Mouse (Mus musculus): ENCODE data around the gene Rrad. TPM values are rescaled to one million over a fixed set of nuclear protein-coding genes. Genes with fewer than 3 reads are reported as not detected.

Rrad gene
- 1 to 10 TPM; 5.0 to 7.6 TPM for polyA plus RNA-seq (2012; fragmentation: generic; extraction: Trizol)

DNA sequence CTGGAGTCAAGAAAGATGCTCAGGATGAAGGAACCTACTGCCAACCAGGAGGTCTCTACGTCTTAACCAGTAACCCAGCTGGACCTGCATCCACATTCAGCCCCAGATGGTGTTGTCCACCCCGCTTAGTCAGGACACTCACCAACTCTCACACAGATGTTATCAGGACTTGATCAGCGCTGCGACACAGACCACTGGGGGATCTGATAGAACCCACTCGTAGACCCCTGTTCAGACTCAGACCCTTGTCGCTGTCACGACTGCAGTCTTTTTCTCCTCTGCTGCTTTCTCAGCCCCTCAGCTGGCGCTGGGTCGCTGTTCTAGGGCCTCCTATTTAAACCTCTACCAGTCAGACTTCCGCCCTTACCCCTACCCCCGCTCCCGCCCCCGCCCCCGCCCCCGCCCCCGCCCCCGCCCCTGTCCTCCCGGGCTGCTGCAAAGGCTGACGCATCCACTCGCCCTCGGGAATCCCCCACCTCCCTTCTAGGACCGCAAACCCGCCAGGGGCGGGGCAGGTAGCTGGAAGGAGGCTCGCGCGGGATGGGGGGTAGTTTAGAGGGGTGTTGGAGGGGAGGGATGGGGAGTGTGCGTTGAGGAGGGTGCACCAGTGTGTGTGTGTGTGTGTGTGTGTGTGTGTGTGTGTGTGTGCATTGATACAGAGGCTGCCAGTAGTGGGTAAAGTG lies at the start of gene Rrad:
TSS of gene Rrad (minus strand) at position 347 of the 683 bp plus-strand sequence.

DNA sequence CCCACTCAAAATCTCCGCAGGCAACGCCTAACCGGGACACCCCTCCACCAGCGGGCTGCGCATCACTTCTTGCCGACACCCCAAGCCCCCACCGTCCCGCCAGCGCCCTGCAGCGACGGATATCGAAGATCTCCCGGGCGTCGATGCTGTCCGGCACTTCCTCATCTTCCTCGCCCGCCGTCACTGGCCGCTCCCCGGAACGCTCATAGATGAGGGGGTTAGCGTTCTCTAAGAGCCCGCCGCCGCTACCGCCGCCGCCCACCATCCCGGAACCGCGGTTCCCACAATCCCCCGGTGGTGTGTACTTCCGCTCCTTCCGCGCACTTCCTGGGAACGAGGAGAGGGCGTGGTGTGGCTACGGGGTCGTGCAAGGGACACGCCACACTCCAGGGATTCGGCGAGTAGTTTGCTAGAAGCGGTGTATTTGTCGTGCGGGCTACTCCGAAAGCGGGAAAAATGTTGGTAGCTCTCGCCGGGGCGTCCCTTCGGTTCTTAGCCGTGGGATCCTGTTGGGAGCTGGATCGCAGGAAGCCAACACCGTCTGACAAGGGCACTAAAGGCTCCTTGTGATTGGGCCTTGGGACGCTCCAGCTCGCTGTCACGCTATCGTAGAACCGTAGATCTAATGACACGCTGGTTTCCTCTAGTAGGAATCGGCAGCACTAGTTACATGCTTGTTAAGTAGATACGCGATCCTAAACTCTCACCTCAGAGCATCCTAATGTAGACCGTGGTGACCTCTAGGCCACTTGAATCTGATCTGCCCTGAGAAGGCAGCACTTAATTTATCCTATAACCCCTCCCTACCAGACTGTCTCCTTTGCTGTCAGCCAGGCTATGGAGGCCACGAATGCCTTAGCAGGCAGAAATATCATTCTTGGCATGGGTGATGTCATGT lies 10.5 kb upstream of the Rrad start, which contains the start of gene Ciao2b:
TSS of gene Ciao2b (minus strand) at position 540 of the 898 bp plus-strand sequence.

DNA sequence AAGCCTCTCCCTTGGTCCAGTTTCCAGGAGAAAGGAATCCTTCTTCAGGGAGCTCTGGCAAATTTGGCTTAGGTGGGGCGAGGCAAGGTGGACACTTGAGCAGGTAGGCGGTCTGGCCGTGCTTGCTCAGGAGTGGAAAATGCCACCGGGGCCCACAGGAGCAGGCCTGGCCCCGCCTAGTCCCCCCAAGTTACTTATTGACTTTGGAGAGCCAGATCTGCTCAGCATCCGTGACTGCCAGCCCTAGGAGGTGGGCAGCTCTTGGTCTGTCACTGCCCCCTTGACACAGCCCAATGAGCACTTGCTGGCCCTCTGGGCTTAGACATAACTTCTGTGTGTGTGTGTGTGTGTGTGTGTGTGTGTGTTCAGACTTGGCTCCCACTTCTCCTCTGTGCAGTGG lies 7.0 kb downstream of the Rrad start, which contains the start of gene Cdh16:
TSS of gene Cdh16 (minus strand) at position 236 of the 400 bp plus-strand sequence.

DNA sequence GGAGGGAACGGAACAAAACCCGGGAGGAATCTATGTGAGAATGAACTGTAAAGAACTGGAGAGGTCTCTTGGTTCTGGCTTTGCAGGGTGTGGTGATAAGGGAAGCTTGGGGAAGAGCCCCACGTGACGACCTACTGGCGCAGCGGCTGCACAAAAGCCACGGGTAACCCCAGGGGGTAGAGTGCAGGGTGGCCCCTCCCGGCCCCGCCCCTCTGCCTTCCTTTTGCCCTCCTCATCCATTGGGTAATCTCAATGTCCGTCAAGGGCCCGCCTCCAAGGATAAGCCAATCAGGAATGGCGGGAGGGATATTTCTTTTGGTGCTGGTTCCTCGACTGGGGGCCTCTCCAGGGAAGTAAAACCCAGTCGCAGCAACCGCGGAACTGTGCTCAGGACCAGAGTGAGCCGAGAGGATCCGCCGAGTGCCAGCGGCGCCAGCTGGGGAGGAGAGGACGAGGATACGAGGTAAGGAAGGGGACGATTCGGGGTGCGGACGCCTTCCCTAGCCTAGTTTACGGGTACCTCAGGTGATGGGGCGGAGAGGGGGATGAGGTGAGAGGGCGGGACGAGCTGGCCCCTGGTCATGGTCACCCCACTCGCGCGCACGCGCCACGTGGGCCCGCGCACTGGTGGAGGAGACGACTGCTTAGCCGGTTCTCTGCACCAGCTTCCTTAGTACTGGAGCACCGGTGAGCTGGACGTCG lies 39.8 kb downstream of the Rrad start, which contains the start of gene Pdp2:
TSS of gene Pdp2 (plus strand) at position 319 of the 702 bp plus-strand sequence.

Other genes with a start within 250 kb of the Rrad start
- gene Cmtm4, start 235.5 kb downstream of the Rrad start, polyA plus RNA-seq (2012; fragmentation: generic; extraction: Trizol) = 1 to 10 TPM; 4.0 to 7.7 TPM
- gene Dync1li2, start 188.3 kb downstream of the Rrad start, polyA plus RNA-seq (2012; fragmentation: generic; extraction: Trizol) = 10 to 100 TPM in 1 of 2 experiments, 1 to 10 TPM in 1; 2.8 to 28.7 TPM
- gene Terb1, start 121.4 kb downstream of the Rrad start, polyA plus RNA-seq (2012; fragmentation: generic; extraction: Trizol) = not detected
- 1 to 10 TPM; 1.5 to 9.5 TPM for gene Nae1, start 96.7 kb downstream of the Rrad start, polyA plus RNA-seq (2012; fragmentation: generic; extraction: Trizol)
- gene Car7, start 96.6 kb downstream of the Rrad start, polyA plus RNA-seq (2012; fragmentation: generic; extraction: Trizol) = under 1 TPM; 0.09 to 0.51 TPM
- 1 to 10 TPM in 1 of 2 experiments, under 1 TPM in 1; 0.55 to 1.7 TPM for gene Pdp2, start 39.9 kb downstream of the Rrad start, polyA plus RNA-seq (2012; fragmentation: generic; extraction: Trizol)
- gene Cdh16, start 6.9 kb downstream of the Rrad start, polyA plus RNA-seq (2012; fragmentation: generic; extraction: Trizol) = under 1 TPM in 1 of 2 experiments, not detected in 1; 0.33 TPM
- 100 to 1,000 TPM; 111 to 132 TPM for gene Ciao2b, start 10.6 kb upstream of the Rrad start, polyA plus RNA-seq (2012; fragmentation: generic; extraction: Trizol)
- gene Ces2a, start 102.7 kb upstream of the Rrad start, polyA plus RNA-seq (2012; fragmentation: generic; extraction: Trizol) = not detected
- not detected for gene Ces2b, start 200.2 kb upstream of the Rrad start, polyA plus RNA-seq (2012; fragmentation: generic; extraction: Trizol)
- gene Ces2c, start 215.7 kb upstream of the Rrad start, polyA plus RNA-seq (2012; fragmentation: generic; extraction: Trizol) = under 1 TPM in 1 of 2 experiments, not detected in 1; 0.02 TPM